Mouse (Mus musculus) central nervous system, embryonic 14 days (tissue): ENCODE measurements around the gene Tmem42. TPM values are rescaled to one million over a fixed set of nuclear protein-coding genes. Genes with fewer than 3 reads are reported as not detected.

Experiments used
- polyA plus RNA-seq: library from polyadenylated mRNA; depleted of rRNA; stranded (reverse); fragments of >200 nt; gene quantifications from 2 replicates; pipeline ENCODE4 v1.2.3, GENCODE M21; 2012; rRNA removed

Gene Tmem42
- 16.9 and 18.3 TPM in 2 replicates for polyA plus RNA-seq

DNA sequence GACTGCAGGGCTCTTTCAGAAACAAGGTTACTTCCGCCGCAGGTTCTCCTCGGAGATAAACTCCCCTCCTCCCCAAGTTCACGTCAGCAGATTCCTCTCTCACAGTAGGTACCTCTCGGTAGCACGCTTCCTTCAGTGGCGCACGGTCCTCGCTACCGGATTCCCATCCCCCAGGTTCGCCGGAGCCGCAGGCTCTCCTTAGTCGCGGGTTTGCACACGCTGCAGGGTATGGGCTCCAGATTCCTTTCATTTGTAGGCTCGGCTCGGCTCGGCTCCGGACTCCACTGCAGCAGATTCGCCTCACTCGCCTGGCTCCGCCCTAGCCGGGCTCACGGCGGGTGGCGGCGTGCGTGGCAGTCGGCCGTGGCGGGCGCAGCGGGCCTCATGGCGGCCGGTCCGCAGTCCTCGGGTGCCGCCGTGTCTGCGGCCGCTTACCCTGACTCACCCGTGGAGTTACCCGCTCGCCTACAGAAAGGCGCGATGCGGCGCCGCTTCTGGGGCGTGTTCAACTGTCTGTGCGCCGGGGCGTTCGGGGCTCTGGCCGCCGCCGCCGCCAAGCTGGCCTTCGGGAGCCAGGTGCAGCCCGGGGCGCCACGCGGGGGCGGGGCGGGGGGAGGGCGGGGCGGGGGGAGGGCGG lies at the start of gene Tmem42:
Gene Tmem42 (plus strand): TSS at position 332 of the 637 bp plus-strand sequence.

DNA sequence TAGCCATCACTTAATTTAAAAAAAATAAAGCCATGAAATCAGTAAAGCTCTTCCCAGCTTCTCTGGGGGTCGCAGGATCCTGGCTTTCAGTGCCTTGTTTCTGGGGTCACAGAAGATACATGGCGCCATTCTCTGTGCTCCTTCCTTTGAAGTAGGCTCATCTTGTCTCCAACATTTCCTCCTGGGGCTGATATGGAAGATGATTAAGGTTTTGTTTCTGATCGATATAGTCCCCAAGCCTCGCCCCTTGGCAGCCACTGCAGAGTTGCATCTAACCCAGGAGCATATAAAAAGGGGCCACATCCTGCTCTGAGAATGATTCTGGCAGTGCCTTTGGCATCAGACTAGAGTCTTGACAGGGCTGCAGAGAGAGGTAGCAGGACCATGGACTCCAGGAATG lies 13.3 kb downstream of the Tmem42 start, which contains the start of gene Tgm4:
Gene Tgm4 (plus strand): TSS at position 301 of the 400 bp plus-strand sequence.

Other genes starting within 250 kb of the Tmem42 start
- 5.8 and 6.1 TPM in 2 replicates for gene Tcaim, start 215.8 kb upstream of the Tmem42 start, polyA plus RNA-seq
- gene Gm35549, start 177.3 kb upstream of the Tmem42 start, polyA plus RNA-seq: not detected in 2 replicates
- gene Zfp445, start 155.3 kb upstream of the Tmem42 start, polyA plus RNA-seq: 187 and 190 TPM in 2 replicates
- 7.5 and 8.8 TPM in 2 replicates for gene Zkscan7, start 135.6 kb upstream of the Tmem42 start, polyA plus RNA-seq
- gene Zfp105, start 98.3 kb upstream of the Tmem42 start, polyA plus RNA-seq: 14.2 and 15.0 TPM in 2 replicates
- 19.4 and 20.4 TPM in 2 replicates for gene 1110059G10Rik, start 70.3 kb upstream of the Tmem42 start, polyA plus RNA-seq
- gene Kif15, start 70.3 kb upstream of the Tmem42 start, polyA plus RNA-seq: 26.2 and 30.5 TPM in 2 replicates
- 0.45 and 0.52 TPM in 2 replicates for gene Tgm4, start 13.4 kb downstream of the Tmem42 start, polyA plus RNA-seq
- gene Zdhhc3, start 91.9 kb downstream of the Tmem42 start, polyA plus RNA-seq: 60.8 and 61.5 TPM in 2 replicates
- 92.6 and 92.7 TPM in 2 replicates for gene Exosc7, start 91.9 kb downstream of the Tmem42 start, polyA plus RNA-seq
- gene Clec3b, start 129.6 kb downstream of the Tmem42 start, polyA plus RNA-seq: 3.6 and 6.6 TPM in 2 replicates
- 0.11 and 1.6 TPM in 2 replicates for gene Cdcp1, start 194.7 kb downstream of the Tmem42 start, polyA plus RNA-seq
- 29.9 and 30.8 TPM in 2 replicates for gene Tmem158, start 239.4 kb downstream of the Tmem42 start, polyA plus RNA-seq